In genomic region chr1:155439551-155439950, GRCm38 (mm10) we compare ENCODE assay signal across 25 mouse cellular contexts.
"Had no signal": no experiment of that assay in that cellular context is flagged by ENCODE, and none has a peak within 500 bp of the region (broad histone marks: within the 10 kb centered on the region; RNA-seq: fewer than 3 reads in every experiment).

No protein-coding gene starts in this region.

- H3K4me1 ChIP-seq: intestine, embryonic 15.5 days; liver, embryonic 13.5 days had no signal

- ATAC-seq: forebrain, embryonic 16.5 days; hindbrain, embryonic 16.5 days; inflammation-experienced regulatory T-cells, adult 6 months; intestine, postnatal 0 days had no signal

- H3K9me3 ChIP-seq: heart, embryonic 10.5 days; heart, embryonic 12.5 days; hindbrain, embryonic 10.5 days; hindbrain, embryonic 12.5 days; intestine, embryonic 15.5 days; limb, embryonic 10.5 days; limb, embryonic 12.5 days; liver, embryonic 13.5 days had no signal

- H3K4me3 ChIP-seq: gastrocnemius, adult 2 months; heart, embryonic 10.5 days; heart, embryonic 12.5 days; hindbrain, embryonic 10.5 days; hindbrain, embryonic 12.5 days; intestine, embryonic 15.5 days; layer of hippocampus, adult 2 months; left cerebral cortex, adult 2 months; limb, embryonic 10.5 days; limb, embryonic 12.5 days; liver, embryonic 13.5 days had no signal

- DNase-seq: gastrocnemius, adult 2 months; gastrocnemius, postnatal 10 days; gastrocnemius, postnatal 25 days; heart, adult 18-20 months; heart, postnatal 10 days; heart, postnatal 4 days; kidney, postnatal 14 days; kidney, postnatal 4 days; liver; liver, embryonic 13.5 days had no signal

- H3K27ac ChIP-seq: gastrocnemius, adult 2 months; heart, embryonic 10.5 days; hindbrain, embryonic 10.5 days; hindbrain, embryonic 12.5 days; hindbrain, embryonic 14.5 days; intestine, embryonic 15.5 days; layer of hippocampus, adult 2 months; left cerebral cortex, adult 2 months; limb, embryonic 10.5 days; limb, embryonic 12.5 days; liver, embryonic 13.5 days had no signal

- H3K27me3 ChIP-seq: heart, embryonic 12.5 days; hindbrain, embryonic 12.5 days; intestine, embryonic 15.5 days; limb, embryonic 12.5 days; liver, embryonic 13.5 days had no signal

- H3K9ac ChIP-seq: heart, embryonic 12.5 days; hindbrain, embryonic 12.5 days; hindbrain, embryonic 14.5 days; intestine, embryonic 15.5 days; limb, embryonic 12.5 days; liver, embryonic 13.5 days had no signal

- H3K4me2 ChIP-seq: heart, embryonic 12.5 days; hindbrain, embryonic 12.5 days; hindbrain, embryonic 14.5 days; intestine, embryonic 15.5 days; limb, embryonic 12.5 days; liver, embryonic 11.5 days; liver, embryonic 13.5 days had no signal

- H3K36me3 ChIP-seq: heart, embryonic 10.5 days; heart, embryonic 12.5 days; hindbrain, embryonic 10.5 days; hindbrain, embryonic 12.5 days; intestine, embryonic 15.5 days; limb, embryonic 10.5 days; limb, embryonic 12.5 days; liver, embryonic 13.5 days had no signal
